Mouse (Mus musculus): ENCODE data around the gene Cox6b1. TPM values are rescaled to one million over a fixed set of nuclear protein-coding genes. Genes with fewer than 3 reads are reported as not detected.

Cox6b1 gene
- polyA plus RNA-seq, 1 experiment = 5,485 TPM

GRCm38 (mm10) chr7:30596093-30596492 lies 29.9 kb downstream of the Cox6b1 start:
- Histone ChIP-seq H3K27ac (replicated peaks; ENCODE audit: low read depth, low read length) (no peak overlapping the region), H3K4me3 (ENCODE audit: insufficient read depth, low read depth, low read length) (no peak overlapping the region), H3K4me1 (ENCODE audit: control insufficient read depth, insufficient read depth, insufficient read length, low read length) (no peaks in the 10 kb centered on the region)

GRCm38 (mm10) chr7:30594510-30595024 lies 31.4 kb downstream of the Cox6b1 start:
- no peaks in the 10 kb centered on the region; the same call in 1 of the 2 replicates for H3K4me1 ChIP-seq (ENCODE audit: control insufficient read depth, insufficient read depth, insufficient read length, low read length)
- no peak overlapping the region for H3K27ac ChIP-seq (replicated peaks; ENCODE audit: low read depth, low read length)

GRCm38 (mm10) chr7:30593579-30594509 lies 32.1 kb downstream of the Cox6b1 start:
- Histone ChIP-seq H3K4me1 (ENCODE audit: control insufficient read depth, insufficient read depth, insufficient read length, low read length) (no peaks in the 10 kb centered on the region; the same call in 1 of the 2 replicates), H3K27ac (replicated peaks; ENCODE audit: low read depth, low read length) (no peak overlapping the region), H3K4me3 (ENCODE audit: insufficient read depth, low read depth, low read length) (no peak overlapping the region)

More at GRCm38 (mm10) chr7:30594510-30595024, 31.4 kb downstream of the Cox6b1 start:
- no peak overlapping the region for H3K4me3 ChIP-seq (ENCODE audit: insufficient read depth, low read depth, low read length)

GRCm38 (mm10) chr7:30592772-30593423 lies 33.1 kb downstream of the Cox6b1 start:
- Histone ChIP-seq H3K4me3 (ENCODE audit: insufficient read depth, low read depth, low read length) (no peak overlapping the region), H3K27ac (replicated peaks; ENCODE audit: low read depth, low read length) (no peak overlapping the region), H3K4me1 (ENCODE audit: control insufficient read depth, insufficient read depth, insufficient read length, low read length) (no peaks in the 10 kb centered on the region; the same call in 1 of the 2 replicates)

GRCm38 (mm10) chr7:30591605-30591951 lies 34.4 kb downstream of the Cox6b1 start:
- Histone ChIP-seq H3K27ac (replicated peaks; ENCODE audit: low read depth, low read length) (no peak overlapping the region), H3K4me3 (ENCODE audit: insufficient read depth, low read depth, low read length) (no peak overlapping the region), H3K4me1 (ENCODE audit: control insufficient read depth, insufficient read depth, insufficient read length, low read length) (peaks cover 2% of the 10 kb centered on the region)

- Histone ChIP-seq H3K27ac (replicated peaks; ENCODE audit: low read depth, low read length) (no peak overlapping the region), H3K4me1 (ENCODE audit: control insufficient read depth, insufficient read depth, insufficient read length, low read length) (peaks cover 2% of the 10 kb centered on the region)
These were observed 34.9 kb downstream of the Cox6b1 start for GRCm38 (mm10) chr7:30590927-30591604.

GRCm38 (mm10) chr7:30589435-30590301 lies 36.3 kb downstream of the Cox6b1 start:
- H3K4me3 ChIP-seq (ENCODE audit: insufficient read depth, low read depth, low read length) = peak overlapping the region; percentile 73
- H3K27ac ChIP-seq (replicated peaks; ENCODE audit: low read depth, low read length) = peak overlapping the region; percentile 69
- peaks cover 2% of the 10 kb centered on the region for H3K4me1 ChIP-seq (ENCODE audit: control insufficient read depth, insufficient read depth, insufficient read length, low read length)

More at GRCm38 (mm10) chr7:30590927-30591604, 34.9 kb downstream of the Cox6b1 start:
- no peak overlapping the region for H3K4me3 ChIP-seq (ENCODE audit: insufficient read depth, low read depth, low read length)

GRCm38 (mm10) chr7:30588676-30589434 lies 37.1 kb downstream of the Cox6b1 start, which contains the start of gene Kmt2b:
Gene Kmt2b, minus strand, starts transcription at chr7:30588726.
- Histone ChIP-seq H3K4me1 (ENCODE audit: control insufficient read depth, insufficient read depth, insufficient read length, low read length) (peaks cover 2% of the 10 kb centered on the region), H3K27ac (replicated peaks; ENCODE audit: low read depth, low read length) (peak within 1 kb of the TSS; percentile 81), H3K4me3 (ENCODE audit: insufficient read depth, low read depth, low read length) (peak within 1 kb of the TSS; percentile 99)

- Histone ChIP-seq H3K4me1 (ENCODE audit: control insufficient read depth, insufficient read depth, insufficient read length, low read length) (peaks cover 2% of the 10 kb centered on the region), H3K27ac (replicated peaks; ENCODE audit: low read depth, low read length) (peak overlapping the region; percentile 81), H3K4me3 (ENCODE audit: insufficient read depth, low read depth, low read length) (peak overlapping the region; percentile 99)
These were observed 37.9 kb downstream of the Cox6b1 start for GRCm38 (mm10) chr7:30587842-30588667.

GRCm38 (mm10) chr7:30586455-30587020 lies 39.4 kb downstream of the Cox6b1 start:
- Histone ChIP-seq H3K4me1 (ENCODE audit: control insufficient read depth, insufficient read depth, insufficient read length, low read length) (peaks cover 2% of the 10 kb centered on the region), H3K4me3 (ENCODE audit: insufficient read depth, low read depth, low read length) (peak overlapping the region; percentile 99; the same call in 1 of the 2 replicates), H3K27ac (replicated peaks; ENCODE audit: low read depth, low read length) (no peak overlapping the region)

GRCm38 (mm10) chr7:30585170-30585569 lies 40.8 kb downstream of the Cox6b1 start:
- H3K27ac ChIP-seq (replicated peaks; ENCODE audit: low read depth, low read length) = no peak overlapping the region
- peaks cover 2% of the 10 kb centered on the region for H3K4me1 ChIP-seq (ENCODE audit: control insufficient read depth, insufficient read depth, insufficient read length, low read length)
- H3K4me3 ChIP-seq (ENCODE audit: insufficient read depth, low read depth, low read length) = no peak overlapping the region

GRCm38 (mm10) chr7:30584339-30584738 lies 41.6 kb downstream of the Cox6b1 start:
- H3K4me1 ChIP-seq (ENCODE audit: control insufficient read depth, insufficient read depth, insufficient read length, low read length) = peaks cover 2% of the 10 kb centered on the region; the same call in 1 of the 2 replicates
- no peak overlapping the region for H3K4me3 ChIP-seq (ENCODE audit: insufficient read depth, low read depth, low read length)

More at GRCm38 (mm10) chr7:30584339-30584738, 41.6 kb downstream of the Cox6b1 start:
- H3K27ac ChIP-seq (replicated peaks; ENCODE audit: low read depth, low read length) = no peak overlapping the region

All from brown adipose tissue, adult 24 weeks (tissue).